Mouse (Mus musculus): ENCODE results near the gene Reep3. TPM values are rescaled to one million over a fixed set of nuclear protein-coding genes. Genes with fewer than 3 reads are reported as not detected.
A peak's percentile ranks its signal among the peaks of the same experiment; 100 is the strongest.

Gene Reep3
- polyA plus RNA-seq, 1 experiment = 22.6 TPM

DNA sequence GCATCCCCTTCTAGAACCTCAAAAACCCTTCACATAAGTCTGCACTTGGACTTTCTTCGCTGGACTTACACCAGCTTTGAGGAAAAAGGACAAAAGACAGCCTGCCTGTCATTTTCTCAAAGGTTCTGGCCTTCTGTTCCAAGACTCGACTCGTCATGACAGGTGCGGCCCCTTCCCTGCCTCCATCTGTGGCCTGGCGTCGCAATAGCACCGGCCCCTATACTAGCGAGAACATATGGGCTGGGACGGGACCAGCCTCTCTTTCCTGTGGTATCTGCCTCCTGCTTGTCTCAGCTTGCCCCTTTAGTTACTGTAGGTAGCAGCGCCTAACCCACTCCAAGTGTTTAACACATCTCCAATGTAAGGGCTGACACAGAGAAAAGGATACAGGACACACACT lies 11.6 kb downstream of the Reep3 start:
- DNase-seq (ENCODE audit: extremely low spot score in 1 of 2, low spot score in 1 of 2) = no peak

DNA sequence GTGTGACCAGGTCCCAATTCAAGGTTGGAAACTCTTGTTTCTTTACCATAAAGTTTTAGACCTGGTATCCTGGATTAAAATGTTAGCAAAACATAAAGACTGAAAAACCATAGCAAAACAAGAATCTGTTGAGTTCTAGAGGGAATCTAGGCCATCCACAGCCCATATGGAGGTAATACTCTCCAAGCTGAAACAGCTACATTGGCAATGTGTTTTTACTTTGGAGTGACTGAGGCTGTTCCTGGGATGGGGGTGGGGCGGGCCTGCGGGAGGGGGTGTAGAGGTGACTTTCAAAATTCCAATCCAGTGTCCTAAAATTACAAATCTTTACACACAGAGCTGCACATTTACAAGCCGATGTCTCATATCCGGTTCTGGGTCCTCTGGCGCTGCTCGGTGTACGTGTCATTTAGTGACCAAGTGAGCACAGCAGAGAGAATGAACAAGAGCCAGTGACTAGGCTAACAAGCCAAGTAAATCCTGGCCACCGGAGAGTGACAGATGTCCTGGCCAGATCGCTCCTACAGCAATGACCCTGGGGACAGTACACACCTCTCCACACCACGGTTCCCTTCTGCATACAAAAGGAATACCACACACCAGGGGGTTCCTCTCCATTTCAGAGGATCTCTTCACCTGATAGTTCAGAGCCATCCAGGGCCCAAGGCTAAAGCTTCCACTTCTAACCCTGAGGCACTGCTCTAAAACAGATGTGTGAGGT lies 13.1 kb downstream of the Reep3 start:
- DNase-seq (ENCODE audit: extremely low spot score in 1 of 2, low spot score in 1 of 2) = no peak

DNA sequence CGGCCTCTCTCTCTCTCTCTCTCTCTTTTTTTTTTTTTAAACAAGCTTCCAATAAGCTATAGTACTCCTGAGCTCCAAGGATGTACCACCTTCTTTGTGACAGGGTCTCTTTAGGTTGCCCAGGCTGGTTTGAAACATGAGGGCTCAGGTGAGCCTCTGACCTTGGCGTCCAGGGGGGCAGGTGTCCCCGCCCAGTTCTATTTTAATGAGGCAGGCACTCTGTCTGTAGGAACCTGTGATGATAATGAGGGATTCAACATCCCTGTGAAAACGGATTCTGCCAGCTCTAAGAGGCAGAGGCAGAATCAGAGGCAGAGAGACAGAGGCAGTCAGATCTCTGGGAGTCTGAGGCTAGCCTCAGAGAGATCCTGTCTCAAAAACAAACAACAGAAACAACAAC lies 14.2 kb downstream of the Reep3 start:
- no peak for DNase-seq (ENCODE audit: extremely low spot score in 1 of 2, low spot score in 1 of 2)

DNA sequence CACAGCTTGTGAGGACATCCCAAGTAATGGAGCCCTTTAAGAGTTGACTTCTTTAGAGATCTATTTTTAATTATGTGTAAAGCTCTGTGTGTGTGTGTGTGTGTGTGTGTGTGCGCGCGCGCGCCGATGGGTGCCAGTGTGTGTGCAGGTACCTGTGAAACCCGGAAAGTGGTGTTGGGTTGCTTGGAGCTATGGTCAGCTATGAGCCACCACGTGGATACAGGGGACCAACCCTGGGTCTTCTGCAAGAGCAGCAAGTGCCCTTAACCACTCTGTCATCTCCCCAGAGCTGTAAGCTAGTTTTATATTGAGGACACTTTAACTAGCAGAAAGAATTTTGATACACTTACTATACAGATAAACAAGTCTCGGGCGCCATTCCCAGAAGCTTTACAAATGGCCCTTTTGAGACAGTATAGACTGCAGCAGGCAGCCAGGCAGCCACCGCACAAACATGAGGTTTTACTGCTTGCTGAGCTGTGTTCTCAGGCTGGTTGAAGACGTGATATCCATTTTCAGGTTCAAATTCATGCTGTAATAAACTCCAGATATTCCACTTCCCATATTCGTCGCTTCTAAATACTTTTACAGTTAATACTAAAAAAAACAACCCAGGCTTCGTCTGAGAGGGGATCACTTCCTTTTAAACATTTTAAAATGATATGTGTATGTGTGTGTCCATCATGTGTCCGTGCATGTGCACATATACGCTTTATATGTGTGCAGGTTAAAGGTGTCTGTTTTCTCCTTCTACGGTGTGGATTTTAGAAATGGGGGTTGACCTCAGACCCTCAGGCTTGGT lies 15.3 kb downstream of the Reep3 start:
- DNase-seq (ENCODE audit: extremely low spot score in 1 of 2, low spot score in 1 of 2) = no peak

DNA sequence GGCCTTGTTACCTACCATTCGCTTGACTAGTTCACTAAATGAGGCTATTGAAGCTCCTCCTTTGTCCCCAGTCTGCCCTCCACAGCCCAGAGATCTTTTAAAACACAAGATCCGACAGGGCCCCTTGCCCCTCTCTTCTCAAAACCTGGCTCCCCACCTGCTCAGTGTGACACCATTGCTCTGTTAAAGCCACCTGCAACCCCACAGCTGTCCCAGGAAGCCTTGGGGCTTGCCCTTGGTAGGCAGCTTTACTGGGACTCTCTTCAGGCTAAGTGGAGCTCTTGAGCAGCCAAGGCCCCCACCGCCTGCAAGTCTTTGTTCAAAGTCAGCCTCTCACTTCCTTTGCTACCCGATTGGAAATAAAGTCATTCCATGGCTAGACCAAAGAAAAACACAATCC lies 17.7 kb downstream of the Reep3 start:
- DNase-seq (ENCODE audit: extremely low spot score in 1 of 2, low spot score in 1 of 2) = no peak

DNA sequence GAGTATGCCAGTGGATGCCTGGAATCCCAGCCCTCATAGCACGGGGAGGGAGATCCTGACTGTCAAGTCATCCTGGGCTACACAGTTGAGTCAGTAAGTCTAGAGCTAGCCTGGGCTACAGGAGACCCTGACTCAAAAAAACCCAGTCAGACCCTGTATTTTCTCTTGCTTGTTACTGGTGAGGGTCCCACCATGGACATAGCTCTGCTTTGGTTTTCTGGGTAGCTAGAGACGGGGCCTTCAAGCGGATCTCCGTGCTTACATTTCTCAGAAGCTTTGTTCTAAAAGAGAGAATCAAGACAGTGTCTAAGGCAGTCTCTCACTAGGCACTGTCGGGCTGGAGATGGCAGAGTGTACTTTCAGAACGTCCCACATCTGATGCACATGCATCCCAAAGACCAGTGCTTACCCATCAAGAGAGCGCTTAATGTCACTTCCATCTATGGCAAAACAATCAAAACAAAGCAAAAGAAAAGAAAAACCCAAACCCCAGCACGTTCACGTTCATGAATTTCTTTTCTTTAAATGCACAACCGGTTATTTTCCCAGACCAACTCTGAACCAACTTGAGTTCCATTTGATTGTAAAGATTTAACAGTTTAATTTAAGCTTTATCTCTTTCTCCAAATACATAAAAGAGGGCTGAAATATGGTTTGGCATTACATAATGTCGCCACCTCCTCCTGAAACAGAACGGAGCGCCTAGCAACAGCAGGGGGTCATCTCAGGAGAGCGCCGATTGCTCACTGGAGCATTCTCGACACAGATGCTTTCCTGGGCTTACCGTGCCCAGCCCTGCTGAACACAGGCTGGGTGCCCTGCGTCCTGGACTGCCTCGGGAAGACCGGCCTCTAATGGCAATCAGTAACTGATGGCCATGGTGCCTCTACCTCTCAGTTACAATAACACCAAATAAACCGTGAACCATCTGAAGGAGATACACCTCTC lies 20.5 kb downstream of the Reep3 start:
- peak in 1 of 2 experiments; percentile 72 for DNase-seq (ENCODE audit: extremely low spot score in 1 of 2, low spot score in 1 of 2)

DNA sequence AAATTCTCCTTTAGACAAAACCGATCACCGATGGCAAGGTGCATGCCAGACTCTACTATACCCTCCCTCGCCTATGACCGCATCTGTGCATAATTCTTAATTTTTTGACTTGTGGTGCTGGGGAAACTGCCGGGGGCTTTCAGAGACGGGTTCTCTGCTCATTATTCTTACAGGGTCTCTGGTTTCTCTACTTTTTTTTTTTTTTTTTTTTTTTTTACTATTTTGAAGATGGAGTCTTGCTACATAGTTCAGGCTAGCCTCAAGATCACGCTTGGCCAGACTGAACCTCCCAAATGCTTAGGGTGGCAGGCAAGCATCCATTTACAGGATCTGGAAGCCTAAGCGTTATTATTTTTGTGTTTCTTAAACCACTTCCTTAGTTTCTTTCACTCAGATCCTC lies 23.2 kb downstream of the Reep3 start:
- no peak for DNase-seq (ENCODE audit: extremely low spot score in 1 of 2, low spot score in 1 of 2)

DNA sequence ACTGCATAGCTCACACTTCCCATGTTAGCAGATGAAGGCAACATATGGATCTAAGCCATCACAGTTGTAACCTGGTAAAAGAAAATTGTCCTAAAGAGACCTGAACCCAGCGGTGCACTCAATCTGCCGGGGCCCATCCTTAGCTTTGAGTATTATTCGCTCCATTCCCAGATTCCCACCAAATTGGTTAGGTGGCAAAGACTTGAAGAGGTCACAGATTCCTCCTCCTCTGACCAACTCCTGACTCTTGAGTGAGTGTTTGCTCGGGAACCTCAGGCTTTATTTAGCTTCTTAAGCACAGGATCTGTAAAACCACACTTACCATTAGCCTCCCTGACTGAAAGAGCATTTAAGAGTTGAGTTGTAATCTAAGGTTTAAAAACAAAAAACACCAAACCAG lies 24.1 kb downstream of the Reep3 start:
- DNase-seq (ENCODE audit: extremely low spot score in 1 of 2, low spot score in 1 of 2) = no peak

DNA sequence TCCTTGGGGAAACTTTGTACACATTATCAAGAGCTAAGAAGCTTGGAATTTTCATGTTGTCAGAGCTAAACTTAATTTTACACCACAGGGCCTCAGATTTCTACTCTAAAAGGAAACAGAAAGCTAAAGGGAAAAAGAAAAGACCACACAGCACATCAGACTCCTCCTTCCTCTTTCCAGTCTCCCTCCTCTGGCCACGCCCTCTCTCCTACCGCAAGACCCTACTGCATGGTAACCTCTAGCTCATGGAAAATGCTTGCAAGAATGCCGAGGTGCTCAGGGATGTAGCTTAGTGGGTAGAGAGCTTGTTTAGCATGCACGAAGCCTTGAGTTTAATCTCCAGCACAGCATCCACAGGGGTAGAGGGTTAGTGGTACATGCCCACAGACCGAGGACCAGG lies 24.9 kb downstream of the Reep3 start:
- DNase-seq (ENCODE audit: extremely low spot score in 1 of 2, low spot score in 1 of 2) = no peak

DNA sequence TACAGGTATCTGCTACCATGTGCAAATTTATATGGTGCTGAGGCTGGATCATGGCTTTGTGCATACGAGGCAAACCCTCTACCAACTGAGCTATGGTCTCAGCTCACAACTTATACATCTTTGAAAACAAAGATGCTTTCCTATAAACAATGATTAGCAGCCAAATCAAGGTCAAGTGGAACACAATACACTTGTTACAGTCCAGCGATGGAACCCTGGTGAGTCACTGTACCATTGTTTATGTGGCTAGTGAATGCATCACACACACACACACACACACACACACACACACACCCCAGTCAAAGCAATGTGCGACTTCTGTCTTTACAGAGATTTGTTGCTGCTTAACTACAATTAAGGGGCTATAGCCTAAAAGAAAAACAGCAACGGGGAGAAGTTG lies 25.4 kb downstream of the Reep3 start:
- no peak for DNase-seq (ENCODE audit: extremely low spot score in 1 of 2, low spot score in 1 of 2)

DNA sequence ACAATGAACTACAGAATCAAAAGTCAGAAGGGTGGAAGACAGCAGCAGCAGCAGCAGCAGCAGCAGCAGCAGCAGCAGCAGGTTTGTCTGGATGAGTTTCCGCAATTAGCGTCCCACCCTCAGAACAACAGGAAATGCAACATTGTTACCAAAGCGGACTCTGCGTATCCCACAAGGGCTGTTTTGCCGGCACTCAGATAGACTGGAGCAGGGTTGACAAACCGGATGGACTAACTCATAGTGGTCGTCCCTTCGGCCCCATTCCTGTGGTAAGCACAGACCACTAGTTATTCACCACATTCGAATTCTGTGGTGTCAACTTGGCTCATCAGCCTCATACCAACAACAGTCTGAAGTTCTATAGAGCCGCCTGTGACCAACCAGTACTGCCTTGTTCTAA lies 27.7 kb downstream of the Reep3 start:
- no peak for DNase-seq (ENCODE audit: extremely low spot score in 1 of 2, low spot score in 1 of 2)

DNA sequence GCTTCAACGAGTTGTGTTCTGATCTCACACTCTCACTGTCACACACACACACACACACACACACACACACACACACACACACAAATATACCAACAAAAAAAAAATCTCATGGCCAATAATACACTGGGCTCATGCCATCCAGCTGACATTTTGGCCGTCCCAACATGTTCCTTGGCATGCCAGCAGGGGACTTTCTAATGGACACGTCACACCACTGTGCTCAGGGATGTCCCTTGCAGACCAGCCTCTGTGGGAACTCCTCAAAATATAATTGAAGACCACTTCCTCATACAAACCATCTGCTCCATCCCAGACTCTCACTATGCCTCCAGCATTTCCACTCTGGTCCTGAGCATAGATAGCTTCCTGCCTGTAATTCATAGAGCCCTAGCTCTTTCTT lies 30.3 kb downstream of the Reep3 start:
- DNase-seq (ENCODE audit: extremely low spot score in 1 of 2, low spot score in 1 of 2) = no peak

DNA sequence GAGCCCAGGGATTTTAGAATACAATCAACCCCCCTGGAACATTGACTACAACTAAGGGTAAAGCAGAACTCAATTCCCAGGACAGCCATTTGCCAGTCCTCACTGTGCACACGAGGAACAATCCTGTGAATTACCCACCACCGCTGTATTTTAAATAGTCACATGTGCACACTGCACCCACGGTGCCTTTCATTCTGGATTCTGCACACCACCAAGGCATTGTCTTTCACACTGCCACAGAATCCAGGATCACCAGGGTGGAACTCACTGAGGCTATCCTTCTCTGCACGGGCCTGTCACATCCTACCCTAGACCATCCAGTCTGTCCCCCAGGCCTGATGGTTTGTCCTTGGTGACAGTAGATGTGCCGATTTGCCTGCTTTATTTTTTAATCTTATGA lies 30.8 kb downstream of the Reep3 start:
- DNase-seq (ENCODE audit: extremely low spot score in 1 of 2, low spot score in 1 of 2) = no peak

DNA sequence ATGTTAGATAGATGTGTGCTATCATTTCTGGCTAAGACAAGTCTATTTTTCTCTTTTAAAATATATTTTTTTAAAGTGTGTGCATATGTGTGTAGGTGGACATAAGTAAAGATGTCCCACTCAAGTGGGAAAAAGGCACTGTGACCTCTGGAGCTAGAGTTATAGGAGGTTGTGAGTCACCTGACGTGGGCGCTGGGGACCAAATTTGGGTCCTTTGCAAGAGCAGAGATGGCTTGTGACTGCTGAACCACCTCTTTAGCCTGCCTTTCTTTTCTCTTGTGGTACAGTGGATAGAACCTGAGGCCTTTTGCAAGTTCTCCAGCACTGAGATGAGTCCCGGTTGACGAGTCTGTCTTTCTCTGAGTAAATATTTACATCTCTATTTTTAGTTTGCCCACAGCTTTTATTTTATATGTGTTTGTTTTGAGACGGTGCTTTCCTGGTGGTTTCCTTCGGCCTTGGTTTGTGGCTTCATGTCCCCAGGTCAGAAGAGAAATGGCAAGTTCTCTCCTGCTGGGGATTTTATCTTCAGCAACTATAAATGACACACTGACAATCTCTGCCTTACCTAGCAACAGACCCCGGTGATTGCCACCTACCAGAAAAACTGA lies 31.4 kb downstream of the Reep3 start:
- DNase-seq (ENCODE audit: extremely low spot score in 1 of 2, low spot score in 1 of 2) = no peak

DNA sequence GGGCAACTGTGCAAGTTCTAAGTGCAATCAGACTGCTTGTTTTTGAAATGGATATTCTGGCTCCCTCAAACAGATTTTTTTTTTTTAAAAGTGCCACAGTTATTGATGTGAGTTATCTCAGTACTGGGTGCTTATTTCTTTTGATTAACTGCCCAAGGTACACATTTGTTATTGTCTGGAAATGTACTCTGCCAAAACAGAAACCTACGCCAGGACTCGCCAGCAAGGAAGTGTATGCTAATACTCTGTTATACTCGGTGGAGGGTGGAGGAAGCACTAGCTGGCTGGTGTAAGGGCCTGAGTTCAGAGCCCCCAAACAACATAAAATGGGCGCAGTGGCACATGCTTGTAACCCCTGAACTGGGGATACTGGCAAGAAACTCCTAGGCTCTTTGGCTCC lies 34.9 kb downstream of the Reep3 start:
- no peak for DNase-seq (ENCODE audit: extremely low spot score in 1 of 2, low spot score in 1 of 2)

DNA sequence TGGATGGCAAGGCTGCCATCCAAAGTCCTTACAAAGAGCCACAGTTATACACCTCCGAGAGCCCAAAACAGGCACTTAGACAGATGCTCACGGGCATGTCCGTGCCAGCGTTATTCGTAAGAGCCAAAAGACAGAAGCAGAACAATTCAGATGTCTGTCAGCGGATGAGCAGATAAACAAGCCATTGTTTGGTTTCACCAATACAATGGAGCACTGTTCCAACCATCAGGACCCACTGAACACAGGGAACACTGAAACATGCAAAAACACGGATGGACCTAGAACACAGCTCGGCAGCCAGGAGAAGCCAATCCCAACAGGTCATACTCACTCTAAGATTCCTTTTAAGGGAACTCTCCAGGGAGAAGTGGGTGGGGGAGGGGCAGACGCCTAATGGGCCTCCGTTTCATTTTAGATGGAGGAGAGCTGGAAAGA lies 35.4 kb downstream of the Reep3 start:
- DNase-seq (ENCODE audit: extremely low spot score in 1 of 2, low spot score in 1 of 2) = no peak

DNA sequence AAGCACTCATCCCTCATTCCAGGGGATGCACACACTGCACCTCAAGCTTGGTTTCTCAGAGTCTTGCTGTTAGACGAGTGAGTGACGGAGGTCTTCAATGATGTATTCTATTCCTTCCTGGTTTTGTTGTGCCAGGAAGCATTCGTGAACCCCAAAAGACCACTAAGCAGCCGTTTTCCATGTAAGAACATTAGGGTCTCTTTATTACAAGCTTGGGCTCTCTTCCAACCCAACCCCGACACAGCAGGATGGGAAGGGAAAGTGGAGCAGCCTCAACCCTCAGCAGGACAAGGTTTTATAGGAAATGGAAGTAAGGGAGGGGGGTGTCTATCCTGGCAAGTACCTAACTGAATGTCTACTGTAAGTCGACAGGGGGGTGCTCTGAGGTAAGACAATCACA lies 38.0 kb downstream of the Reep3 start:
- DNase-seq (ENCODE audit: extremely low spot score in 1 of 2, low spot score in 1 of 2) = no peak

DNA sequence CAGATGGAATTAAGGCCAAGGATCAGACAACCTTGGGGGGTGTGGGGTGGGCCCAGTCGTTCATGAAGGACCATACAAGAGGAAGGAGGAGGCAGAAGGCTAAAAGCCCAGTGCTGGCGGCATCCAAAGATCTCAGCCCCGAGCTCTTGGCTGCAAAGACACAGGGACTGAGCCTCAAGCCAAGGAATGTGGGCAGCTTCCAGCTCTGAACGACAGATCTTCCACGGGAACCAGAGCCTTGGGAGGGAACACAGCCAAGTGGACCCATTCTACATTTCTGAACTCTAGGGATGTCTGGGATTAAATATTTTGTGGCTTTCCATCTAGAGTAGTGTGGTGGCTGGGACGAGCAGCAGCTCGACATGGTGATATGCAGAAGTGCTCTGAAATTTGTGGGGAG lies 38.4 kb downstream of the Reep3 start:
- peak in 1 of 2 experiments; percentile 53 for DNase-seq (ENCODE audit: extremely low spot score in 1 of 2, low spot score in 1 of 2)

DNA sequence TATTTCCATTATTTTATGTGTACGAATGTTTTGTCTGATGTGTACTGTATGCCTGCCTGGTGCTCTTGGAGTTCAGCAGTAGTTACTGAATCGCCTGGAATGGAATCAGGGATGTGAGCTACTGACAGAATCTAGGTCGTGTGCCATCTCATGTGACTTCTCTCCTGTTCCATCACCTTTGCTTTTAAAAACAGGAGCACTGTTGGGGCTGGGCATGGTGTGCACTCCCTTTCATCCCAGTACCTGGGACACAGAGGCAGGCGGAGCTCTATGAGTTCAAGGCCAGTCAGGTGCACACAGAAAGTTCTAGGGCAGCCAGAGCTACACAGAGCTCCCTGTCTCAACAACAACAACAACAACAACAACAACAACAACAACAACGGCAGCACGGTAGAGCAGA lies 39.0 kb downstream of the Reep3 start:
- DNase-seq (ENCODE audit: extremely low spot score in 1 of 2, low spot score in 1 of 2) = no peak

DNA sequence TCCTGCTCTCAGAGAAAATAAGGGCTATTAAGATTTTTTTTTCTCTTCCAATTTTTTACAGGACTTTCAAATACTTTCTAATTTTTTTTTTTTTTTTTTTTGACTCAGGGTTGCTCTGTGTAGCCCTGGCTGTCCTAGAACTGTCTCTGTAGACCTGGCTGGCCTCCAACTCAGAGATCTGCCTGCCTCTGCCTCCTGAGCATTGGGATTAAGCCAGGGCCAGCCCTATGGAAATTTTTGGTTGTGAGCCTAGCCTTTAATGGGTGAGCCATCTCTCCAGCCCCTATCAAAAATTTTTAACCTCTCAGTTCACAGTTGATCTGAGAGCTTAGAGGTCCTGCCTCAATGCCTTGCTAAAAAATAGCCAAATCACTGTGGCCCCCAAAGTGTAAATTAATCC lies 39.5 kb downstream of the Reep3 start:
- no peak for DNase-seq (ENCODE audit: extremely low spot score in 1 of 2, low spot score in 1 of 2)
